Mouse (Mus musculus): Measurements from ENCODE around the gene Tsc22d2. TPM values are rescaled to one million over a fixed set of nuclear protein-coding genes. Genes with fewer than 3 reads are reported as not detected.

Gene Tsc22d2
- polyA plus RNA-seq, 1 experiment = 15.5 TPM

DNA sequence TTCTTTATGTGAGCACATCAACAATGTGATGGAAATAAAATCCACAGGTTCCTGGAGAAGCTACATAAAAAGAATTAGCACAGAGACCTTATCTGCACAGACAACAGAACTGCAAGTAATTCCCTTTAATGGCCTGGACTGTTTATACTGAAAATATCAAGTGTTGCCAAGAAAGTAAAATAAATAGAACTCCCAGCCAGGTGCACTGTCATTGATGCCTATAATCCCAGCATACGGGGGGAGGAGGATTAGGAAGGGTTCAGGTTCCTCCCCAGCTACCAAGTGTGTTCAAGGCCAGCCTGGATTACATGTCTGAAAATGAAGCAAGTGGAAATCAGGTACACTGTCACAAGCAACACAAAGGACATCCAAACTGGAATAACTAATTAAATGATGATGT lies 29.5 kb upstream of the Tsc22d2 start:
- Histone ChIP-seq H3K4me1 (ENCODE audit: control insufficient read depth, insufficient read depth, low read length) (no peaks in the 10 kb centered on the region), H3K4me3 (replicated peaks; ENCODE audit: extremely low read depth, low read depth, low read length) (no peak overlapping the region)
- 24% methylated on average over 1 of the region's 1 CpGs for WGBS
- TF ChIP-seq POLR2A (IDR thresholded peaks at IDR 0.05; ENCODE audit: borderline replicate concordance, extremely low read depth, low read depth, low read length) = no peak
- TF ChIP-seq CTCF (IDR thresholded peaks at IDR 0.05; ENCODE audit: insufficient read depth, low read length) = no peak
- DNase-seq = no peak

DNA sequence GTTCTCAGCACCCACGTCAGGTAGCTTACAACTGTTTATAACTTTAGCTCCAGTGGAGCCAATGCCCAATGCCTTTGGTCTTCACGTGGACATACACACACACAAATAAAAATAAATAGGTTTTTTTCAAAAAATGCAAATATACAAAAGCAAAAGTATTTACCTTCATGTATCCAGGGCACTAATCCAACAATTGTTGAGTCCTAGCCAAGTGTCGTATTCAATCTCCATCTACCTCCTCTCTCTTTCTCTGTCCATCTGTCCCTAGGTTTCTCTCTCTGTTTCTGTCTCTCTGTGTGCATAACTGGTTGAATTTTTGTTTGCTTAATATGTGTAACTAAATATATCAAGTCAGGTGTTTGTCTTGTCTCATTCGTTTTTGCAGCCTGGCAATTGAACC lies 25.8 kb upstream of the Tsc22d2 start:
- no peak overlapping the region for H3K4me3 ChIP-seq (replicated peaks; ENCODE audit: extremely low read depth, low read depth, low read length)
- 76% methylated on average over 4 of the region's 4 CpGs for WGBS

DNA sequence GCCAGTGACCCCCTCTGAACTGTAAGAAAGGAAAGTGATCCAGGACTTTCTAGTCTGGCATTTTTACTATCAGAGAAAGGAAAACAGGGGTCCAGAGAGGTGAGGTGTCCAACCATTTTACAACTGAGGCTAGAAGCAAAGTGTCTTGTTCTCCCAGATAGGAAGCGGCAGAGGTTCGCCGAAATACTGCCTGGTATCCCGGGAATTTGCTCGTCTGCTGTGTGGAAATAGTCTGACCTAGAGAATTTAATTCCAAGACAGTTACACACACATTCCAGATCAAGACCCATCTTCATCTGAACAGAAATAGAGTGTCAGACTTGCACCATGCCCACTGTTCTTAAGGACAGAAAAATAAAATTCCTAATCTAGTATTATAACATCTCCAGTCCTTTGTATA lies 16.0 kb upstream of the Tsc22d2 start:
- 73% methylated on average over 5 of the region's 5 CpGs for WGBS

More for the DNA sequence above, 25.8 kb upstream of the Tsc22d2 start:
- H3K4me1 ChIP-seq (ENCODE audit: control insufficient read depth, insufficient read depth, low read length) = no peaks in the 10 kb centered on the region
- TF ChIP-seq CTCF (IDR thresholded peaks at IDR 0.05; ENCODE audit: insufficient read depth, low read length) (no peak), POLR2A (IDR thresholded peaks at IDR 0.05; ENCODE audit: borderline replicate concordance, extremely low read depth, low read depth, low read length) (no peak)
- DNase-seq = no peak

DNA sequence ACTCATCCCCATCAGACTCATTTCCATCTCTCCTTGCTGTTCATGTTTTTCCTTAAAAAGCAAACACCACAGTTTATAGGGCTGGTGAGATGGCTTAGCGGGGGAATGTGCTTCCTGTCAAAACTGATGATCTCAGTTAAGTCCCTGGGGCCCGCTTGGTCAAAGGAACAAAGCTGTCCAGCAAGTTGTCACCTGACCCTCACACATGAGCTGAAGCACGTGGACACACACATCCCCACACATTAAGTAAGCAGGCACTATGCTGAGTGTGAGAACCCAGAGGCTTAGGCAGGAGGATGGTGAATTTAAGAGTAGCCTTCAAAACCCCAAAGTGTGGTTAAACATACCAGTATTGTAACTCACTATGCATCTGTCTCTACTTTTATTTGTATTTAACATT lies 14.6 kb upstream of the Tsc22d2 start:
- TF ChIP-seq CTCF (IDR thresholded peaks at IDR 0.05; ENCODE audit: insufficient read depth, low read length) (no peak), POLR2A (IDR thresholded peaks at IDR 0.05; ENCODE audit: borderline replicate concordance, extremely low read depth, low read depth, low read length) (no peak)
- H3K4me1 ChIP-seq (ENCODE audit: control insufficient read depth, insufficient read depth, low read length) = no peaks in the 10 kb centered on the region
- WGBS = 60% methylated on average over 3 of the region's 3 CpGs

More for the DNA sequence above, 16.0 kb upstream of the Tsc22d2 start:
- Histone ChIP-seq H3K4me3 (replicated peaks; ENCODE audit: extremely low read depth, low read depth, low read length) (no peak overlapping the region), H3K4me1 (ENCODE audit: control insufficient read depth, insufficient read depth, low read length) (no peaks in the 10 kb centered on the region)
- TF ChIP-seq CTCF (IDR thresholded peaks at IDR 0.05; ENCODE audit: insufficient read depth, low read length) = no peak
- no peak for TF ChIP-seq POLR2A (IDR thresholded peaks at IDR 0.05; ENCODE audit: borderline replicate concordance, extremely low read depth, low read depth, low read length)
- DNase-seq = no peak

DNA sequence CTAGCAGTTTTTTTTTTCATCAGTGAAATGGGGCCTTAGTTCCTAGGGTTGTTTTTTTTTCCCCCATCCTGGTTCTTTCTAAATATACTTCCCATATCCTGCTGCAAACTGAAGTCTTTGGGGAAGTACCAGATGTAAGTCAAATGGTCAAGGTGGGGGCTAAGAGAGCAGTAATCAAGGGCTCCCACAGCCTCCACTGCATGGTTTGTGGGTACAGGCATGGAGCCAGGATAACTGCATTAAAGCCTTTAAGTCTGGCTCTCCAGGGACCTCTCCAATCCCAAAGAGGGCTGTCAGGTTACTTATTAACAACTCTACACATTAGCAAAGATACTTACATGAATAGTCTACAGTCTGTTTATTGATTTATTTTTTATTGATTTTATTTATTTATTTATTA lies 2.8 kb upstream of the Tsc22d2 start:
- DNase-seq = no peak

More for the DNA sequence above, 14.6 kb upstream of the Tsc22d2 start:
- H3K4me3 ChIP-seq (replicated peaks; ENCODE audit: extremely low read depth, low read depth, low read length) = no peak overlapping the region
- DNase-seq = no peak

DNA sequence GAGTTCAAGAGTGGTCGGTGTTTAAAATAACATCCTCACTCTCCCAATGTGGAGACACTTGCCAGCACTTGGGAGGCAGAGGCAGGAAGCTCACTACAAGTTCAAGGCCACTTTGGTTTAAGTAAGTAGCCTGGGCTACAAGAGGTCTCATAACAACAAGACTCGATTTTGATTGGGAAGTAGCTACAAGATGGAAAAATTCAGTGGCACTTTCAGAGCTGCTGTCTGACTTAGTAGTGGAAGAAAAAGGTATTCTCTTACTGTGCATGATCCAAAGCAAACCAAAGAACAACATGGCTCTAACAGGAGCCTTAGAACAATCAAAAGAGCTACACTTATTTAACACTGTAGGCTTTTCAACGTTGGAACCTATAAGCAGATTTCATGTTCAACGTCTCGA lies 844 bp upstream of the Tsc22d2 start:
- peak overlapping the region; percentile 20 for H3K4me3 ChIP-seq (replicated peaks; ENCODE audit: extremely low read depth, low read depth, low read length)
- no peak for DNase-seq

More for the DNA sequence above, 2.8 kb upstream of the Tsc22d2 start:
- H3K4me1 ChIP-seq (ENCODE audit: control insufficient read depth, insufficient read depth, low read length) = no peaks in the 10 kb centered on the region
- H3K4me3 ChIP-seq (replicated peaks; ENCODE audit: extremely low read depth, low read depth, low read length) = no peak overlapping the region
- TF ChIP-seq CTCF (IDR thresholded peaks at IDR 0.05; ENCODE audit: insufficient read depth, low read length) (no peak), POLR2A (IDR thresholded peaks at IDR 0.05; ENCODE audit: borderline replicate concordance, extremely low read depth, low read depth, low read length) (no peak)

DNA sequence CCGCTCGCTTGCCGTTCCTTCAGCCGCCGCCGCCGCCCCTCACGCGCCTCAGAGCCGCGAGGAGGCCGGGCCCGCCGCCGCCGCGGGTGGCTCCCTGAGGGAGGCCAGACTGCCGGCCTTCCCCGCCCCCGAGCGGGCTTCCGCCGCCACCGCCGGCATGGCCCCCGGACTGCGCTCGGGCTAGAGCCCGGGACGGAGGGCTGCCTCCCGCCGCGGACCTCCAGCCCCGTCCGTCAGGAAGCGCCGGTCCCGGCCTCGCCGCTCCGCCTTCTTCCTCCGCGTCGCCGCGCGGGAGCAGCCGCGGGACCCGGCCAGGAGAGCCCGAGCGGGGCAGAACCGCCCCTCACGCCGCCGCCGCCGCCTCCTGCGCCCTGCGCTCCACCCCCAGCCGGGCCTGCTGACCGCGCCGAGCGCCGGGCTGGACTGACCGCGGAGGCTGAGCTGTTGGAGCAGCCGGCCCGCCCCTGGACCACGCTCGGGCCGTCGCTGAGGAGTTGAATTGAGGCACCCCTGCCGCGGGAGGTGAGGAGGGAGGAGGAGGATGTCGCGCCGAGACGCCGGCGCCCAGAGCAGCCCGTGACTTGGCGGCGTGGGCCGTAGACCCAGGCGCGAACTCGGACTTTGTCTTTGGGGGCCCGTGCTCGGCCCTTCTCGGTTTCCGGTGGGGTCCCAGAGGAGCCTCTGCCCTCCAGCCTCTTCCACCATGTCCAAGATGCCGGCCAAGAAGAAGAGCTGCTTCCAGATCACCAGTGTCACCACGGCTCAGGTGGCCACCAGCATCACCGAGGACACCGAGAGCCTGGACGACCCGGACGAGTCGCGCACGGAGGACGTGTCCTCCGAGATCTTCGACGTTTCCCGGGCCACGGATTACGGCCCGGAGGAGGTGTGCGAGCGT lies 720 bp downstream of the Tsc22d2 start:
- peak overlapping the region; percentile 87 for H3K4me3 ChIP-seq (replicated peaks; ENCODE audit: extremely low read depth, low read depth, low read length)
- TF ChIP-seq CTCF (IDR thresholded peaks at IDR 0.05; ENCODE audit: insufficient read depth, low read length) (no peak), POLR2A (IDR thresholded peaks at IDR 0.05; ENCODE audit: borderline replicate concordance, extremely low read depth, low read depth, low read length) (no peak)
- under 1% methylated on average over 111 of the region's 113 CpGs for WGBS
- peaks cover 1% of the 10 kb centered on the region; the same call in 1 of the 2 replicates for H3K4me1 ChIP-seq (ENCODE audit: control insufficient read depth, insufficient read depth, low read length)
- peak; percentile 82 for DNase-seq

More for the DNA sequence above, 844 bp upstream of the Tsc22d2 start:
- WGBS = 14% methylated on average over 5 of the region's 5 CpGs
- no peaks in the 10 kb centered on the region for H3K4me1 ChIP-seq (ENCODE audit: control insufficient read depth, insufficient read depth, low read length)
- no peak for TF ChIP-seq CTCF (IDR thresholded peaks at IDR 0.05; ENCODE audit: insufficient read depth, low read length)
- no peak for TF ChIP-seq POLR2A (IDR thresholded peaks at IDR 0.05; ENCODE audit: borderline replicate concordance, extremely low read depth, low read depth, low read length)

DNA sequence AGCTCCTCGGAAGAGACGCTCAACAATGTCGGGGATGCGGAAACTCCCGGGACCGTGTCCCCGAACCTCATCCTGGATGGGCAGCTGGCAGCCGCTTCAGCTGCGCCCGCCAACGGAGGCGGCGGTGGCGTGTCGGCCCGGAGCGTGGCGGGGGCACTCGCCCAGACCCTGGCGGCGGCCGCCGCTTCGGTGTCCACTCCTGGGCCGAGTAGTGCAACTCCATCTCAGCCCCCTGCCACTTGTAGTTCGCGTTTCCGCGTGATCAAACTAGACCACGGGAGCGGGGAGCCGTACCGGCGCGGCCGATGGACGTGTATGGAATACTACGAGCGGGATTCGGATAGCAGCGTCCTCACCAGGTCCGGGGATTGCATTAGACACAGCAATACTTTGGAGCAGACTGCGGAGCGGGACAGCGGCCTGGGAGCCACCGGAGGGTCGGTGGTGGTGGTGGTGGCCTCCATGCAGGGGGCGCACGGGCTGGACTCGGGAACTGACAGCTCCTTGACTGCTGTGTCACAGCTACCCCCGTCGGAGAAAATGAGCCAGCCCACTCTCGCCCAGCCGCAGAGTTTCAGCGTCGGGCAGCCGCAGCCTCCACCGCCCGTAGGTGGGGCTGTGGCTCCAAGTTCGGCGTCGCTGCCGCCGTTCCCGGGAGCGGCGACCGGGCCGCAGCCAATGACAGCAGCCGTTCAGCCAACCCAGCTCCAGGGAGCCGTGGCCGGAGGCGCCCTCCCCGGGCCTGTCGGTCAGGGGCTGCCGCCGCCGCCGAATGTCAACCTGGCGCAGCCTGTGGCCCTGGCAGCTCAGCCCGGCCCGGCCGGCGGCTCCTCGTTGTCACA lies 1.6 kb downstream of the Tsc22d2 start:
- peak; percentile 73 for DNase-seq
- H3K4me3 ChIP-seq (replicated peaks; ENCODE audit: extremely low read depth, low read depth, low read length) = peak overlapping the region; percentile 87
- H3K4me1 ChIP-seq (ENCODE audit: control insufficient read depth, insufficient read depth, low read length) = peaks cover 2% of the 10 kb centered on the region; the same call in 1 of the 2 replicates
- TF ChIP-seq CTCF (IDR thresholded peaks at IDR 0.05; ENCODE audit: insufficient read depth, low read length) (no peak), POLR2A (IDR thresholded peaks at IDR 0.05; ENCODE audit: borderline replicate concordance, extremely low read depth, low read depth, low read length) (no peak)
- WGBS = under 1% methylated on average over 85 of the region's 85 CpGs

DNA sequence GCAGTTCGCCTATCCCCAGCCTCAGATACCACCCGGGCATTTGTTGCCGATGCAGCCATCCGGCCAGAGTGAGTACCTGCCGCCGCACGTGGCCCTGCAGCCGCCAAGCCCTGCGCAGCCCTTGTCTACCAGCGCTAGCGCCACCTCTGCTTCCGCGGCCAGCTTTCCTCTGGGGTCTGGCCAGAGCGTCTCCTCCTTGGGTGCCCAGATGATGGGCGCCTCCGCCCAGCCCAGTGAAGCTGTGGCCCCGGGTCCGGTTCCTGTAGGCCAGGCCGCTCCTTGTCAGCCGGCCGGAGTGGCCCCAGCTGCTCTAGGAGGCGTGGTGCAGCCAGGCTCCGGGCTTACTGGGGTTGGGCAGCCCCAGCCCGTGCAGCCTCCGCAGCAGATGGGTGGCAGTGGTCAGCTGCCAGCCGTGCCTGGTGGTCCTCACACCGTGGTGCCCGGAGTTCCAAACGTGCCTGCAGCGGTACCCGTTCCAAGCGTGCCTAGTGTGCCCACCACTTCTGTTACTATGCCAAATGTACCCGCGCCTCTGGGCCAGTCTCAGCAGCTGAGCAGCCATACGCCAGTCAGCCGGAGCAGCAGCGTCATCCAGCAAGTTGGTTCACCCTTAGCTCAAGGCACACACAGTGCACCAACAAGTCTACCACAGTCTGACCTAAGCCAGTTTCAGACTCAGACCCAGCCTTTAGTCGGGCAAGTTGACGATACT lies 2.4 kb downstream of the Tsc22d2 start:
- TF ChIP-seq POLR2A (IDR thresholded peaks at IDR 0.05; ENCODE audit: borderline replicate concordance, extremely low read depth, low read depth, low read length) = no peak
- TF ChIP-seq CTCF (IDR thresholded peaks at IDR 0.05; ENCODE audit: insufficient read depth, low read length) = no peak
- WGBS = under 1% methylated on average over 39 of the region's 39 CpGs
- H3K4me1 ChIP-seq (ENCODE audit: control insufficient read depth, insufficient read depth, low read length) = peaks cover 2% of the 10 kb centered on the region; the same call in 1 of the 2 replicates
- DNase-seq = peak; percentile 65
- H3K4me3 ChIP-seq (replicated peaks; ENCODE audit: extremely low read depth, low read depth, low read length) = peak overlapping the region; percentile 50
